Mouse (Mus musculus) lung, postnatal 0 days (tissue): ENCODE measurements at regions not wholly inside any gene's neighbourhood (a gene's known extent, or its start where the extent isn't known, plus 50 kb on each side); places are given as distances from the start of the nearest gene placed in this dataset.
"Not testable (repeated sequence)": the region's sequence is repeated elsewhere in the genome, so short reads cannot be mapped to it uniquely, and the experiment has no call there.

Experiments used
- ATAC-seq: fragments of 200-750 bp; cut with Nextera tagmentation; 2 replicates; pipeline ENCODE4 v1.8.0; 2017; ENCODE audit warnings: moderate library complexity
- DNase-seq: peaks from one replicate; pipeline ENCODE4 v3.0.0-alpha.2; 2016; ENCODE audit warnings: low spot score
- H3K27ac ChIP-seq: fragments of 300-500 bp; sonication (generic); 2 replicates; pipeline ENCODE4 v1.5.1; 2014; ENCODE audit warnings: antibody characterized with exemption, mild to moderate bottlenecking, low read length, mixed read lengths
- H3K27me3 ChIP-seq: fragments of 300-500 bp; sonication (generic); replicated peaks from 2 replicates; pipeline ENCODE4 v1.6.1; 2014; ENCODE audit warnings: low read length, mixed read lengths; ENCODE audit not compliant: insufficient read depth
- H3K36me3 ChIP-seq: fragments of 300-500 bp; sonication (generic); 2 replicates; pipeline ENCODE4 v1.6.1; 2014; ENCODE audit warnings: low read length, mixed read lengths; ENCODE audit not compliant: insufficient read depth
- H3K4me1 ChIP-seq: fragments of 300-500 bp; sonication (generic); 2 replicates; pipeline ENCODE4 v1.6.1; 2014; ENCODE audit warnings: antibody characterized with exemption, low read depth, low read length, mixed read lengths; ENCODE audit not compliant: insufficient read depth
- H3K4me2 ChIP-seq: fragments of 300-500 bp; sonication (generic); replicated peaks from 2 replicates; pipeline ENCODE4 v1.6.1; 2014; ENCODE audit warnings: low read depth, mild to moderate bottlenecking, low read length, moderate library complexity, mixed read lengths
- H3K4me3 ChIP-seq: fragments of 300-500 bp; sonication (generic); 2 replicates; pipeline ENCODE4 v1.5.1; 2014; ENCODE audit warnings: low read depth, low read length
- H3K9ac ChIP-seq: fragments of 300-500 bp; sonication (generic); replicated peaks from 2 replicates; pipeline ENCODE4 v1.6.1; 2014; ENCODE audit warnings: low read depth, mild to moderate bottlenecking
- H3K9me3 ChIP-seq: fragments of 300-500 bp; sonication (generic); 2 replicates; pipeline ENCODE4 v1.6.1; 2016; ENCODE audit warnings: low read length, mixed read lengths
- CTCF ChIP-seq: IDR thresholded peaks from 2 replicates; pipeline ENCODE4 v1.5.1; 2016; ENCODE audit warnings: antibody characterized with exemption, mild to moderate bottlenecking
- EP300 ChIP-seq: IDR thresholded peaks from 2 replicates; pipeline ENCODE4 v1.6.1; 2016; ENCODE audit warnings: antibody characterized with exemption, mild to moderate bottlenecking, control low read depth
- WGBS: fragments of 180-500 bp; shearing (Covaris S2); extraction: QIAGEN DNeasy Blood & Tissue Kit; methylation state at CpG from one replicate; pipeline ENCODE4 v1.1.7; 2014; 5-methylcytosine and 5-hydroxymethylcytosine counted together

DNA sequence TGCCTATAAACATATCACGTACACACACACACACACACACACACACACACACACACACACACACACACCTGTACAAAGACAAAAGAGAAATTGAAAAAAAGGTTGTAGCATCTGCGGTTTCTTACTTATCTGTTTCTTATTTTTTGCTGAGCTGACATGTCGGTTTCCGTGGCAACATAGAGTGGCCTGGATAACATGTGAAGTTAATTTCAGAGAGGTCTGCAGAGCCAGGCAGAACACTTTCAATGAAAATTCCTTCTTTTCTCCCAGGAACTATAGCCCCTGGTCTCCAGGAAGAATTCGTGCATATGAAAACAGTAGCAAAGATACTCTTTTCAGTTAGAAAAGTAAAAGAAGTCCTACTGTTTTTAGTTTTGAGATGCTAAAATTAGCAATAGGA is 213.4 kb downstream of the Trib2 start:
- Histone ChIP-seq H3K36me3 (no peaks in the 10 kb centered on the region), H3K9me3 (no peaks in the 10 kb centered on the region), H3K27ac (no peak overlapping the region), H3K4me3 (no peak overlapping the region), H3K4me2 (no peak overlapping the region), H3K27me3 (no peaks in the 10 kb centered on the region), H3K4me1 (no peaks in the 10 kb centered on the region), H3K9ac (no peak overlapping the region)
- no peak for ATAC-seq
- no peak for DNase-seq
- TF ChIP-seq CTCF (no peak), EP300 (no peak)
- WGBS, result 70% methylated on average over 5 of the region's 5 CpGs

DNA sequence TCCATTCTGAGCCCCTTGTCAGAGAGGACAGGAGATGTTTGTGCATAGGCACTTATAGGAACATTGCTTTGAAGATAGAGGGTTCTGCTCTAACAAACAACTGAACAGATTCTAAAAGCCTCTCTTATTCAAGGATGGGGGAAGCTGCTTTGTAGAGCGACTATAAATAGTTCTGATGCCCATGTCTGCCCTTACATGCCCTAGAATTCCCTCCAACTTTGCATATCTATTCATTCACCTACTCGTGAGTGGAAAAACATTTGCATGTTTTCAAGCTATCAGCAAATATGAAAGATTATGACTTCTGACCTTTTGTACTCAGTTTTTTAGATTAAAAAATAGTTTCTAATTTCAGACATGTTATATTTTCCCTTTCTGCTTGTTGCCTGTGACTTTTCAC is 222.0 kb downstream of the Trib2 start:
- ATAC-seq, result no peak
- H3K9ac ChIP-seq, result no peak overlapping the region
- H3K4me1 ChIP-seq, result no peaks in the 10 kb centered on the region
- H3K9me3 ChIP-seq, result no peaks in the 10 kb centered on the region
- no peaks in the 10 kb centered on the region for H3K27me3 ChIP-seq
- no peaks in the 10 kb centered on the region for H3K36me3 ChIP-seq
- no peak overlapping the region for H3K4me3 ChIP-seq
- no peak for TF ChIP-seq CTCF
- no peak for TF ChIP-seq EP300
- no peak for DNase-seq
- 57% methylated on average over 2 of the region's 2 CpGs for WGBS
- H3K4me2 ChIP-seq, result no peak overlapping the region
- H3K27ac ChIP-seq, result no peak overlapping the region

DNA sequence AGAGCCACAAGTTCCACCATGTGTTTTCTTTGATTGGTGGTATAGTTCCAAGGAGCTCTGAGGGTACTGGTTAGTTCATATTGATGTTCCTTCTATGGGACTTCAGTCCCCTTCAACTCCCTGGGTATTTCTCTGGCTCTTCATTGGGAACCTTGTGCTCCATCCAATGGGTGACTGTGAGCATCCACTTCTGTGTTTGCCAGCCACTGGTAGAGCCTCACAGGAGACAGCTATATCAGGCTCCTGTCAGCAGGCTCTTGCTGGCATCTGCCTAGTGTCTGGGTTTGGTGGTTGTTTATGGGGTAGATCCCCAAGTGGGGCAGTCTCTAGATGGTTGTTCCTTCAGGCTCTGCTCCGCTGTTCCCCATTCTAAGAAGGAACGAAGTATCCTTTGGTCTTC is 228.9 kb downstream of the Trib2 start:
- 97% methylated on average over 2 of the region's 2 CpGs for WGBS
- H3K27me3 ChIP-seq, H3K4me1 ChIP-seq, ATAC-seq, H3K9ac ChIP-seq, H3K27ac ChIP-seq, H3K9me3 ChIP-seq, H3K4me3 ChIP-seq, H3K36me3 ChIP-seq, DNase-seq, H3K4me2 ChIP-seq: not testable (repeated sequence)

DNA sequence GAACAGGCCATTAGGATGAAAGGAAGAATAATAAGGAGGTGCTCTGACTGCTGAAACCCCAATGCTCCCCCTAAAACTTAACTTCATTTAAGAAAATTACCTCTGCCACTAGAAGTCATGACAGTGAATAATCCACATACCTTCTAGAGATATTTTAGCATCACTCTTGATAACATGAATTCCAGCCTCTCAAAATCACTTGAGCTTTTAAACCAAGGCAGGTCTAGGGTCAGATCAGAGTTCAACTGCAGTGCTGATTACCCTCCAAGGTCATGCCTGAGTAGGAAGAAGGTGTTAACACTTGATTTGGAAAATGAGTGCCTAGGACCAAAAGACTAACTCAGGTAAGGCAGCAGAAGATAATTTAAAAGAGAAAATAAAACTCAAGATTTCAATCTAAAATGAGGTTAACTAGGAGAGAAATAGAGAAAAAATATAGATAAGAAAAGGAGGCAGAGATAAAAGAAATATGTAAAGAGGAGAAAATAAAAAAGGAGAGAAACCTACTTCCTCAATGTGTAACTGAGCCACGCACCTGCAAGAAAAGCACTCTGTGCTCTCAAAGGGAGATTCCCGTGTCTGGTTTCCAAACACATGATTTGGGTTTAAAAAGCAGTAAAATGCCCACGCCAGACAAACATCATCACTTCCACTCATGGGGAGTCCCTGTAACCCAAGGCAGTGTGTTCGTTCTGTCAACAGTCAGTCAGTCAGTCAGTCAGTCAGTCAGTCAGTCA is 229.8 kb downstream of the Trib2 start:
- no peaks in the 10 kb centered on the region for H3K9me3 ChIP-seq
- WGBS, result 68% methylated on average over 4 of the region's 4 CpGs
- H3K27ac ChIP-seq, result no peak overlapping the region
- DNase-seq (no peak), ATAC-seq (no peak)
- no peak overlapping the region for H3K9ac ChIP-seq
- H3K4me1 ChIP-seq, result no peaks in the 10 kb centered on the region
- H3K36me3 ChIP-seq, result no peaks in the 10 kb centered on the region
- no peaks in the 10 kb centered on the region for H3K27me3 ChIP-seq
- H3K4me2 ChIP-seq, result no peak overlapping the region
- TF ChIP-seq EP300 (no peak), CTCF (no peak)
- no peak overlapping the region for H3K4me3 ChIP-seq

DNA sequence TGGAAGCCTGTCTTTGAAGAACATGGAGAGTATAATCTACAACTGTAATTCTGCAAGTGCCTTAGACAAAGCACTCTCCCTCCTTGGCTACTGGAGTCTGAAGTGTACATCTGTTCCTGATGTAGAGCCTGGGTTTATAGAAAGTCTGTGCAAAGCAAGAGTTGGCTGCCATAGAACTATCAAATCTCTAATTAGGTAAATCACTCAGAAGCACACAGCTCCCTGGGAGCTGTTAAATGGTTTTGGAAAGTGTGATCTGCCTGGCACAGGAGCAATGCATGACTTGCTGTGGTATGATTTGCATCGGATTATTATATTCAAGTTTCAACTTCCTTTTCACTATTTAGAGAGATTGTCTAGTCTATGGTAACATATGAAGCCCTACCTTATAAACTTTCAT is 230.9 kb downstream of the Trib2 start:
- Histone ChIP-seq H3K36me3 (no peaks in the 10 kb centered on the region), H3K9me3 (no peaks in the 10 kb centered on the region), H3K4me2 (no peak overlapping the region), H3K4me1 (no peaks in the 10 kb centered on the region), H3K27me3 (no peaks in the 10 kb centered on the region), H3K4me3 (no peak overlapping the region), H3K9ac (no peak overlapping the region), H3K27ac (no peak overlapping the region)
- ATAC-seq (no peak), DNase-seq (no peak)
- WGBS, result 85% methylated on average over 1 of the region's 1 CpGs
- no peak for TF ChIP-seq CTCF
- no peak for TF ChIP-seq EP300

DNA sequence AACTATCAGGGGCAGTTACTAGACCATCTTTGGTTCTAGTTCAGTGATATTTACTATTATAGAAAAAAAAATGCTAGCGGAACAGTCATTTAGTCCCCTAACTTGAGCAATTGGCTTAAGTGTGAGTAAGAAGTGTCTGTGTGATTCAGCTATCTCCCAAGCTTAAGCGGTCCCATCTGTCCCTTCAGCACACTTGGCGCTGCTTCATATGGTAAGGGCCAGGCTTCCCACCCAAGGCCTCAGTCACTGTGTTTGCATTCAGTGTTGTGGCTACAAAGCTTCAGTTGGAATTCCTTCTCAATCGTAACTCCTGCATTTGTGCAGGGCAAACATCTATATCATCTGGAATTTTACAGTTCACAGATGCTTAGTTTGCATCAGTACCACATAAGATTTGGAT is 232.0 kb downstream of the Trib2 start:
- Histone ChIP-seq H3K9me3 (no peaks in the 10 kb centered on the region), H3K4me1 (no peaks in the 10 kb centered on the region), H3K27ac (no peak overlapping the region), H3K4me2 (no peak overlapping the region), H3K9ac (no peak overlapping the region), H3K36me3 (no peaks in the 10 kb centered on the region), H3K4me3 (no peak overlapping the region), H3K27me3 (no peaks in the 10 kb centered on the region)
- DNase-seq (no peak), ATAC-seq (no peak)
- TF ChIP-seq EP300, result no peak
- no peak for TF ChIP-seq CTCF
- WGBS, result 83% methylated on average over 4 of the region's 4 CpGs

DNA sequence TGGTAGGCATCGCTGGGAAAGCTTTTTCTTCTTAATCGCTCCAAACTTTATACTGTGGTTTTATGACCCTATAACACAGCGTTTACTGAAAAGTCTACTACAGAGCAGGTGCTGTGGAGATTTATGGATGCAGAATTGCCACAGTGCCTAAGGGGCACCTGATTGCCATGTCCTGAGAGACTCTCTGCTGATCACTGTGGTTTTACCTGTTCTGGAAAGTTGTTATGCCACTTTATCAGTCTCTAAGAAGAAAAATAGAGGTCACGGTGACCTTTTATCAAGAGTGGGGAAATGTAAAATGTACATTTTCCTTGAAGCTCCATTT is 250.0 kb downstream of the Trib2 start:
- no peak overlapping the region for H3K4me2 ChIP-seq
- no peak for TF ChIP-seq CTCF
- no peak for TF ChIP-seq EP300
- H3K4me3 ChIP-seq, result no peak overlapping the region
- H3K9ac ChIP-seq, result no peak overlapping the region
- H3K27me3 ChIP-seq, result no peaks in the 10 kb centered on the region
- H3K4me1 ChIP-seq, result no peaks in the 10 kb centered on the region
- no peaks in the 10 kb centered on the region for H3K36me3 ChIP-seq
- no peak for ATAC-seq
- DNase-seq, result no peak
- no peaks in the 10 kb centered on the region for H3K9me3 ChIP-seq
- H3K27ac ChIP-seq, result no peak overlapping the region
- 61% methylated on average over 4 of the region's 4 CpGs for WGBS
